7 mouse cellular contexts compared by ENCODE assay signal in the genomic region with DNA sequence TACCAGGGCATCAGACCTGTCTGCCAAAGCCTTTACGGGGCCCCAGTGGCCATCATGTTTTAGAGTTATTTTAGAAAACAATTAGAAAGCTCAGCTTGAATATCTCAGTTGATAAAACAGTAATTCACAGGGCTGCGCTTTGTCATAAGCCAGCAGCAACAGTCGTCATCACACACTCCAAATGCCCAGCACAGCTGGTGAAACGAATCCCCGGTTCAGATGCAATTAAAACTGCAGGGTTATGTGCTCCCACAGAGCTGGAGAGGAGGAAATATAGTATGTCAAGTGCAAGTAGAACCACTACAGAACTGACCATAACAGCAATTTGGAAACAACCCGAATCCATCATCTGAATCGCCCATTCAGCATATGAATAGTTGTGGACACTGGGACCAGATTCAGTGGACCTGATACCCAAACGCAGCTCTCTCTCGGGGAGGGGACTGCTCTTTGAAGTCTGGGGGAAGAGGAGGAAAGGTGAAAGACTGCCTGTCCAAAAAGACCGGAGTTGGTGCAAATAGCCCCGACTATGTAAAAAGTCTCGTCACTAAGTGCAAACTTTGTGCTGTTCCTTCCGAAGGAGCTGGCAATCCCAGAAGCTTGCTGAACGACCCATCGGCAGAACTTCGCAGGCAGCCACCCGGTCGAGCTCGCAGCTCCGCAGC. TPM values are rescaled to one million over a fixed set of nuclear protein-coding genes. Genes with fewer than 3 reads are reported as not detected.
A peak's percentile ranks its signal among the peaks of the same experiment; 100 is the strongest.
DNase-seq lines count a peak whose midpoint lies in the region; ATAC-seq and TF ChIP-seq lines count a peak whose summit lies in the region.

No protein-coding gene starts in this region.

- DNase-seq in lung, embryonic 14.5 days, result peak; percentile 60
- DNase-seq in lung, postnatal 14 days, result no peak
- peak; percentile 12 for DNase-seq in c-Kit-positive CD71-positive TER-119-positive erythroid progenitor cells, embryonic 14.5 days (ENCODE audit: low spot score)
- DNase-seq in hindbrain, embryonic 11.5 days (ENCODE audit: low spot score), result no peak
- peak; percentile 97 for DNase-seq in midbrain, embryonic 11.5 days (ENCODE audit: low spot score, missing footprints)
- DNase-seq in urinary bladder, postnatal 36 days (ENCODE audit: low spot score in 2 of 2), result no peak
- no peak for DNase-seq in right cerebral cortex, adult 2 months (ENCODE audit: low spot score in 2 of 2)

- H3K27me3 ChIP-seq in lung, embryonic 14.5 days (ENCODE audit: insufficient read depth, low read length), result no peaks in the 10 kb centered on the region
- no peaks in the 10 kb centered on the region for H3K27me3 ChIP-seq in hindbrain, embryonic 11.5 days (ENCODE audit: control insufficient read depth, insufficient read depth, low read length)
- no peaks in the 10 kb centered on the region for H3K27me3 ChIP-seq in midbrain, embryonic 11.5 days (ENCODE audit: control insufficient read depth, insufficient read depth, low read length)

- WGBS in lung, embryonic 14.5 days, result 3% methylated on average over 20 of the region's 20 CpGs
- 8% methylated on average over 20 of the region's 20 CpGs for WGBS in hindbrain, embryonic 11.5 days
- WGBS in midbrain, embryonic 11.5 days, result 10% methylated on average over 20 of the region's 20 CpGs

- peaks cover 17% of the 10 kb centered on the region for H3K36me3 ChIP-seq in lung, embryonic 14.5 days (ENCODE audit: insufficient read depth)
- H3K36me3 ChIP-seq in hindbrain, embryonic 11.5 days (ENCODE audit: control insufficient read depth, insufficient read depth, low read length), result no peaks in the 10 kb centered on the region
- peaks cover 2% of the 10 kb centered on the region; the same call in 1 of the 2 replicates for H3K36me3 ChIP-seq in midbrain, embryonic 11.5 days (ENCODE audit: control insufficient read depth, insufficient read depth, low read length)

- peak overlapping the region; percentile 88 for H3K4me2 ChIP-seq in lung, embryonic 14.5 days
- H3K4me2 ChIP-seq in hindbrain, embryonic 11.5 days (replicated peaks; ENCODE audit: low read depth, low read length), result peak overlapping the region; percentile 77
- H3K4me2 ChIP-seq in midbrain, embryonic 11.5 days, result peak overlapping the region; percentile 79

- H3K4me1 ChIP-seq in lung, embryonic 14.5 days (ENCODE audit: insufficient read depth), result peaks cover 5% of the 10 kb centered on the region; the same call in 1 of the 2 replicates
- no peaks in the 10 kb centered on the region for H3K4me1 ChIP-seq in hindbrain, embryonic 11.5 days (replicated peaks; ENCODE audit: control insufficient read depth, insufficient read depth, low read length)
- H3K4me1 ChIP-seq in midbrain, embryonic 11.5 days (ENCODE audit: control insufficient read depth, insufficient read depth, low read length), result peaks cover 5% of the 10 kb centered on the region; the same call in 1 of the 2 replicates

- no peak for TF ChIP-seq CTCF in lung, embryonic 14.5 days (IDR thresholded peaks at IDR 0.05; ENCODE audit: low read depth)

- H3K9me3 ChIP-seq in lung, embryonic 14.5 days (ENCODE audit: low read depth, low read length), result no peaks in the 10 kb centered on the region
- H3K9me3 ChIP-seq in hindbrain, embryonic 11.5 days (ENCODE audit: control insufficient read depth, low read length), result no peaks in the 10 kb centered on the region
- H3K9me3 ChIP-seq in midbrain, embryonic 11.5 days (ENCODE audit: control insufficient read depth, low read length), result no peaks in the 10 kb centered on the region

- H3K4me3 ChIP-seq in lung, embryonic 14.5 days (ENCODE audit: low read depth, low read length), result peak overlapping the region; percentile 81
- H3K4me3 ChIP-seq in hindbrain, embryonic 11.5 days (ENCODE audit: low read depth, low read length), result peak overlapping the region; percentile 76
- H3K4me3 ChIP-seq in midbrain, embryonic 11.5 days (ENCODE audit: low read depth, low read length), result peak overlapping the region; percentile 84

- peak overlapping the region; percentile 92 for H3K27ac ChIP-seq in lung, embryonic 14.5 days (ENCODE audit: low read depth)
- peak overlapping the region; percentile 60 for H3K27ac ChIP-seq in hindbrain, embryonic 11.5 days (ENCODE audit: low read depth, low read length)
- H3K27ac ChIP-seq in midbrain, embryonic 11.5 days (ENCODE audit: low read depth, low read length), result peak overlapping the region; percentile 59

- H3K9ac ChIP-seq in lung, embryonic 14.5 days, result peak overlapping the region; percentile 81
- H3K9ac ChIP-seq in hindbrain, embryonic 11.5 days (ENCODE audit: low read depth, low read length), result peak overlapping the region; percentile 84
- peak overlapping the region; percentile 82 for H3K9ac ChIP-seq in midbrain, embryonic 11.5 days (ENCODE audit: low read length)

- ATAC-seq in lung, embryonic 14.5 days (ENCODE audit: insufficient read depth), result peak; percentile 12; the same call in 1 of the 2 replicates
- no peak; the same call in 1 of the 2 replicates for ATAC-seq in hindbrain, embryonic 11.5 days (ENCODE audit: low FRiP score)
- peak; percentile 13; the same call in 1 of the 2 replicates for ATAC-seq in midbrain, embryonic 11.5 days (ENCODE audit: low FRiP score)

RNA-seq across cellular contexts. Expression of gene Zfp69, which starts 0.6 kb away (rescaled TPM):
- 7.8 and 9.4 TPM in 2 replicates for polyA plus RNA-seq in lung, embryonic 14.5 days (2014; fragmentation: Nextera tagmentation; extraction: Ambion mirVana)
- polyA plus RNA-seq in hindbrain, embryonic 11.5 days (2014; fragmentation: Nextera tagmentation; extraction: Ambion mirVana), result 9.7 and 10.9 TPM in 2 replicates
- 9.0 and 9.6 TPM in 2 replicates for polyA plus RNA-seq in midbrain, embryonic 11.5 days (2014; fragmentation: Nextera tagmentation; extraction: Ambion mirVana)

RNA-seq across cellular contexts. Expression of gene Exo5, which starts 26.1 kb away (rescaled TPM):
- 24.3 and 25.1 TPM in 2 replicates for polyA plus RNA-seq in lung, embryonic 14.5 days (2014; fragmentation: Nextera tagmentation; extraction: Ambion mirVana)
- 32.0 and 37.1 TPM in 2 replicates for polyA plus RNA-seq in hindbrain, embryonic 11.5 days (2014; fragmentation: Nextera tagmentation; extraction: Ambion mirVana)
- 32.0 and 32.3 TPM in 2 replicates for polyA plus RNA-seq in midbrain, embryonic 11.5 days (2014; fragmentation: Nextera tagmentation; extraction: Ambion mirVana)

Comparison
In these comparisons a context has a peak if more than half of its experiments do, and no peak if none do; other contexts are left out.
1. DNase-seq: peak in lung, embryonic 14.5 days (single experiment), c-Kit-positive CD71-positive TER-119-positive erythroid progenitor cells, embryonic 14.5 days (single experiment) and midbrain, embryonic 11.5 days (single experiment); none in lung, postnatal 14 days (single experiment), hindbrain, embryonic 11.5 days (single experiment), urinary bladder, postnatal 36 days (0 of 2) and right cerebral cortex, adult 2 months (0 of 2).
2. Peak in every context shown above with its lines, with median percentiles within 50 percentile points of each other: H3K27ac ChIP-seq, H3K4me2 ChIP-seq, H3K4me3 ChIP-seq and H3K9ac ChIP-seq.